Mouse (Mus musculus): ENCODE results near the gene Pde4c. TPM values are rescaled to one million over a fixed set of nuclear protein-coding genes. Genes with fewer than 3 reads are reported as not detected.

Pde4c gene
- total and polyA plus RNA-seq, 2 experiments from 2014 or later: 0.23 to 0.48 TPM

- no peak for TF ChIP-seq CTCF (IDR thresholded peaks at IDR 0.05; ENCODE audit: low read depth)
Measured at GRCm38 (mm10) chr8:70766571-70767440, 43.3 kb downstream of the Pde4c start.

GRCm38 (mm10) chr8:70767503-70767902, 44.0 kb downstream of the Pde4c start:
- TF ChIP-seq CTCF (IDR thresholded peaks at IDR 0.05; ENCODE audit: low read depth): no peak
- 0 out of 2 replicates have a peak, but pooled peaks cover 5% of the 10 kb centered on the region for H3K4me1 ChIP-seq (ENCODE audit: insufficient read depth)
- H3K36me3 ChIP-seq (ENCODE audit: insufficient read depth): peaks cover 54% of the 10 kb centered on the region
- WGBS: 79% methylated on average over 6 of the region's 6 CpGs
- no peak overlapping the region for H3K27ac ChIP-seq (ENCODE audit: low read depth, low read length)
- H3K4me3 ChIP-seq (ENCODE audit: low read depth, low read length): no peak overlapping the region
- H3K9ac ChIP-seq: no peak overlapping the region
- DNase-seq: no peak
- no peaks in the 10 kb centered on the region for H3K9me3 ChIP-seq (ENCODE audit: low read length)
- no peak overlapping the region for H3K4me2 ChIP-seq (ENCODE audit: low read depth)
- ATAC-seq: no peak
- H3K27me3 ChIP-seq (ENCODE audit: insufficient read depth, low read length): no peaks in the 10 kb centered on the region; the same call in 1 of the 2 replicates

More at GRCm38 (mm10) chr8:70766571-70767440, 43.3 kb downstream of the Pde4c start:
- H3K27me3 ChIP-seq (ENCODE audit: insufficient read depth, low read length): no peaks in the 10 kb centered on the region; the same call in 1 of the 2 replicates
- no peaks in the 10 kb centered on the region for H3K9me3 ChIP-seq (ENCODE audit: low read length)
- H3K4me2 ChIP-seq (ENCODE audit: low read depth): peak overlapping the region; percentile 46
- WGBS: 12% methylated on average over 21 of the region's 21 CpGs
- H3K27ac ChIP-seq (ENCODE audit: low read depth, low read length): no peak overlapping the region
- ATAC-seq: 0 out of 2 replicates have a peak, but pooled peaks have one; percentile 4
- peak overlapping the region; percentile 13; the same call in 1 of the 2 replicates for H3K4me3 ChIP-seq (ENCODE audit: low read depth, low read length)
- H3K9ac ChIP-seq: peak overlapping the region; percentile 31; the same call in 1 of the 2 replicates
- H3K36me3 ChIP-seq (ENCODE audit: insufficient read depth): peaks cover 47% of the 10 kb centered on the region
- no peak for DNase-seq
- 0 out of 2 replicates have a peak, but pooled peaks cover 5% of the 10 kb centered on the region for H3K4me1 ChIP-seq (ENCODE audit: insufficient read depth)

GRCm38 (mm10) chr8:70768231-70768776, 44.8 kb downstream of the Pde4c start:
- Histone ChIP-seq H3K36me3 (ENCODE audit: insufficient read depth) (peaks cover 55% of the 10 kb centered on the region), H3K27me3 (ENCODE audit: insufficient read depth, low read length) (no peaks in the 10 kb centered on the region; the same call in 1 of the 2 replicates), H3K9me3 (ENCODE audit: low read length) (no peaks in the 10 kb centered on the region), H3K9ac (no peak overlapping the region), H3K27ac (ENCODE audit: low read depth, low read length) (no peak overlapping the region), H3K4me2 (ENCODE audit: low read depth) (no peak overlapping the region), H3K4me1 (ENCODE audit: insufficient read depth) (0 out of 2 replicates have a peak, but pooled peaks cover 5% of the 10 kb centered on the region), H3K4me3 (ENCODE audit: low read depth, low read length) (no peak overlapping the region)
- ATAC-seq (no peak), DNase-seq (no peak)
- TF ChIP-seq CTCF (IDR thresholded peaks at IDR 0.05; ENCODE audit: low read depth): no peak
- WGBS: 95% methylated on average over 32 of the region's 32 CpGs

- 0 out of 2 replicates have a peak, but pooled peaks cover 5% of the 10 kb centered on the region for H3K4me1 ChIP-seq (ENCODE audit: insufficient read depth)
- H3K27me3 ChIP-seq (ENCODE audit: insufficient read depth, low read length): no peaks in the 10 kb centered on the region; the same call in 1 of the 2 replicates
- H3K36me3 ChIP-seq (ENCODE audit: insufficient read depth): peaks cover 61% of the 10 kb centered on the region
- TF ChIP-seq CTCF (IDR thresholded peaks at IDR 0.05; ENCODE audit: low read depth): no peak
- H3K4me3 ChIP-seq (ENCODE audit: low read depth, low read length): no peak overlapping the region
- no peak for DNase-seq
- no peak overlapping the region for H3K4me2 ChIP-seq (ENCODE audit: low read depth)
- peak; percentile 1; the same call in 1 of the 2 replicates for ATAC-seq
- no peaks in the 10 kb centered on the region for H3K9me3 ChIP-seq (ENCODE audit: low read length)
- 80% methylated on average over 16 of the region's 16 CpGs for WGBS
- H3K9ac ChIP-seq: no peak overlapping the region
- H3K27ac ChIP-seq (ENCODE audit: low read depth, low read length): no peak overlapping the region
Measured at GRCm38 (mm10) chr8:70768956-70769355, 45.4 kb downstream of the Pde4c start.

- no peaks in the 10 kb centered on the region; the same call in 1 of the 2 replicates for H3K27me3 ChIP-seq (ENCODE audit: insufficient read depth, low read length)
- no peak overlapping the region for H3K27ac ChIP-seq (ENCODE audit: low read depth, low read length)
- no peak overlapping the region for H3K9ac ChIP-seq
- WGBS: 7% methylated on average over 26 of the region's 26 CpGs
- peaks cover 8% of the 10 kb centered on the region; the same call in 1 of the 2 replicates for H3K4me1 ChIP-seq (ENCODE audit: insufficient read depth)
- H3K36me3 ChIP-seq (ENCODE audit: insufficient read depth): peaks cover 64% of the 10 kb centered on the region
- no peaks in the 10 kb centered on the region for H3K9me3 ChIP-seq (ENCODE audit: low read length)
- TF ChIP-seq CTCF (IDR thresholded peaks at IDR 0.05; ENCODE audit: low read depth): peak; percentile 100
- H3K4me2 ChIP-seq (ENCODE audit: low read depth): no peak overlapping the region
- DNase-seq: peak; percentile 97
- no peak overlapping the region for H3K4me3 ChIP-seq (ENCODE audit: low read depth, low read length)
- peak; percentile 90 for ATAC-seq
Measured at GRCm38 (mm10) chr8:70769359-70769758, 45.8 kb downstream of the Pde4c start.

- 75% methylated on average over 12 of the region's 12 CpGs for WGBS
- H3K4me3 ChIP-seq (ENCODE audit: low read depth, low read length): no peak overlapping the region
- ATAC-seq (no peak), DNase-seq (no peak)
- H3K4me2 ChIP-seq (ENCODE audit: low read depth): no peak overlapping the region
- no peaks in the 10 kb centered on the region; the same call in 1 of the 2 replicates for H3K27me3 ChIP-seq (ENCODE audit: insufficient read depth, low read length)
- peaks cover 10% of the 10 kb centered on the region; the same call in 1 of the 2 replicates for H3K4me1 ChIP-seq (ENCODE audit: insufficient read depth)
- H3K9me3 ChIP-seq (ENCODE audit: low read length): no peaks in the 10 kb centered on the region
- H3K9ac ChIP-seq: no peak overlapping the region
- H3K27ac ChIP-seq (ENCODE audit: low read depth, low read length): no peak overlapping the region
- no peak for TF ChIP-seq CTCF (IDR thresholded peaks at IDR 0.05; ENCODE audit: low read depth)
- peaks cover 69% of the 10 kb centered on the region for H3K36me3 ChIP-seq (ENCODE audit: insufficient read depth)
Measured at GRCm38 (mm10) chr8:70769858-70770257, 46.3 kb downstream of the Pde4c start.
